Mouse (Mus musculus): Measurements from ENCODE around the gene Pbx3. TPM values are rescaled to one million over a fixed set of nuclear protein-coding genes. Genes with fewer than 3 reads are reported as not detected.

Gene Pbx3
- total RNA-seq, 2 experiments from 2014 or later, result 16.4 to 18.6 TPM

- intact Hi-C loops (cut with DNase I), result no loop called here
- no peak for DNase-seq (ENCODE audit: extremely low spot score in 1 of 2, low spot score in 2 of 2)
Measured at GRCm38 (mm10) chr2:34170424-34170823, 202.5 kb downstream of the Pbx3 start.

- no peak for DNase-seq (ENCODE audit: extremely low spot score in 1 of 2, low spot score in 2 of 2)
- intact Hi-C loops (cut with DNase I), result no loop called here
Measured at GRCm38 (mm10) chr2:34169626-34170025, 203.3 kb downstream of the Pbx3 start.

GRCm38 (mm10) chr2:34168191-34168590 is 204.8 kb downstream of the Pbx3 start:
- intact Hi-C loops (cut with DNase I), result no loop called here
- no peak for DNase-seq (ENCODE audit: extremely low spot score in 1 of 2, low spot score in 2 of 2)

GRCm38 (mm10) chr2:34162484-34162883 is 210.5 kb downstream of the Pbx3 start:
- intact Hi-C loops (cut with DNase I), result no loop called here
- DNase-seq (ENCODE audit: extremely low spot score in 1 of 2, low spot score in 2 of 2), result no peak

- DNase-seq (ENCODE audit: extremely low spot score in 1 of 2, low spot score in 2 of 2), result no peak
- intact Hi-C loops (cut with DNase I), result no loop called here
Measured at GRCm38 (mm10) chr2:34157746-34158145, 215.2 kb downstream of the Pbx3 start.

GRCm38 (mm10) chr2:34154833-34155232 is 218.1 kb downstream of the Pbx3 start:
- intact Hi-C loops (cut with DNase I), result no loop called here
- DNase-seq (ENCODE audit: extremely low spot score in 1 of 2, low spot score in 2 of 2), result no peak

GRCm38 (mm10) chr2:34153336-34153735 is 219.6 kb downstream of the Pbx3 start:
- intact Hi-C loops (cut with DNase I), result no loop called here

GRCm38 (mm10) chr2:34150560-34150959 is 222.4 kb downstream of the Pbx3 start:
- DNase-seq (ENCODE audit: extremely low spot score in 1 of 2, low spot score in 2 of 2), result no peak
- intact Hi-C loops (cut with DNase I), result no loop called here

More at GRCm38 (mm10) chr2:34153336-34153735, 219.6 kb downstream of the Pbx3 start:
- no peak for DNase-seq (ENCODE audit: extremely low spot score in 1 of 2, low spot score in 2 of 2)

- intact Hi-C loops (cut with DNase I), result no loop called here
- no peak for DNase-seq (ENCODE audit: extremely low spot score in 1 of 2, low spot score in 2 of 2)
Measured at GRCm38 (mm10) chr2:34148214-34148613, 224.7 kb downstream of the Pbx3 start.

GRCm38 (mm10) chr2:34147476-34147875 is 225.5 kb downstream of the Pbx3 start:
- no peak for DNase-seq (ENCODE audit: extremely low spot score in 1 of 2, low spot score in 2 of 2)

GRCm38 (mm10) chr2:34147036-34147435 is 225.9 kb downstream of the Pbx3 start:
- intact Hi-C loops (cut with DNase I), result no loop called here
- peak in 1 of 2 experiments; percentile 17 for DNase-seq (ENCODE audit: extremely low spot score in 1 of 2, low spot score in 2 of 2)

More at GRCm38 (mm10) chr2:34147476-34147875, 225.5 kb downstream of the Pbx3 start:
- intact Hi-C loops (cut with DNase I), result no loop called here

- intact Hi-C loops (cut with DNase I), result no loop called here
- no peak for DNase-seq (ENCODE audit: extremely low spot score in 1 of 2, low spot score in 2 of 2)
Measured at GRCm38 (mm10) chr2:34146431-34146830, 226.5 kb downstream of the Pbx3 start.

- peak in 1 of 2 experiments; percentile 39 for DNase-seq (ENCODE audit: extremely low spot score in 1 of 2, low spot score in 2 of 2)
- intact Hi-C loops (cut with DNase I), result no loop called here
Measured at GRCm38 (mm10) chr2:34139470-34140158, 233.3 kb downstream of the Pbx3 start.

- intact Hi-C loops (cut with DNase I), result no loop called here
Measured at GRCm38 (mm10) chr2:34135316-34135715, 237.6 kb downstream of the Pbx3 start.

GRCm38 (mm10) chr2:34132751-34133150 is 240.2 kb downstream of the Pbx3 start:
- intact Hi-C loops (cut with DNase I), result no loop called here
- DNase-seq (ENCODE audit: extremely low spot score in 1 of 2, low spot score in 2 of 2), result no peak

More at GRCm38 (mm10) chr2:34135316-34135715, 237.6 kb downstream of the Pbx3 start:
- no peak for DNase-seq (ENCODE audit: extremely low spot score in 1 of 2, low spot score in 2 of 2)

- no peak for DNase-seq (ENCODE audit: extremely low spot score in 1 of 2, low spot score in 2 of 2)
- intact Hi-C loops (cut with DNase I), result no loop called here
Measured at GRCm38 (mm10) chr2:34129674-34130267, 243.2 kb downstream of the Pbx3 start.

- no peak for DNase-seq (ENCODE audit: extremely low spot score in 1 of 2, low spot score in 2 of 2)
- intact Hi-C loops (cut with DNase I), result no loop called here
Measured at GRCm38 (mm10) chr2:34127871-34128270, 245.1 kb downstream of the Pbx3 start.

GRCm38 (mm10) chr2:34123896-34124295 is 249.0 kb downstream of the Pbx3 start:
- intact Hi-C loops (cut with DNase I), result no loop called here
- DNase-seq (ENCODE audit: extremely low spot score in 1 of 2, low spot score in 2 of 2), result no peak
